Mouse (Mus musculus) olfactory bulb, adult 2 months (tissue): Measurements from ENCODE around the gene Glrp1.

Experiments used
- CTCF ChIP-seq: fragments of 200-500 bp; IDR thresholded peaks from 2 replicates; pipeline ENCODE4 v1.5.1; 2012; ENCODE audit warnings: low read depth, mild to moderate bottlenecking, low read length, moderate library complexity; ENCODE audit not compliant: insufficient read depth
- POLR2A ChIP-seq: fragments of 200-500 bp; IDR thresholded peaks from 2 replicates; pipeline ENCODE4 v1.6.1; 2012; ENCODE audit warnings: mild to moderate bottlenecking, low read depth, low read length, moderate library complexity; ENCODE audit not compliant: insufficient read depth

DNA sequence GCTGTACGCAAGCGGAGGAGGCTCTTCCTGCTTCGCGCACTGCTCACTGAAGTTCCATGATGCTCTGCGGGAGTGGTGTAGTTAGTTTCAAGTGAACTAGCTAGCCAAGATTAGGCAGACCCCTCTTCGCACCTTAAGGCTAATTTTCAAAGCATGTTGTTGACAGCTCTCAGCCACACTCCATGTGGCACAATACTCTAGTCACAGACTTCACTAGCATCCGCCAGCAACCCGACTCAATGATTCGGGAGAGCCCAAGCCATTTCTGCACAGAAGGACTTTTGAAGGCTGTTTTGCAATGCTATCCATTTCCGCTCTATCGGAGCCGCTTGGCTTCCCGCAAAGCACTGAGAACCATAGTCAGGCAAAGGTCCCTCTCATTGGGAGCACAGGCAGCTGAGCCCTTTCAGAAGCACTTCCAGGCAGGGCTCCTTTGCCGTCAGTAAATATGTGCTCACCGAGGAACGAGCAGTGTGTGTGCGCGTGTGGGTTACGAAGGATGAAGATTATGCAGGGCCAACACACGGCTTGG, 33.2 kb downstream of the Glrp1 start:
- TF ChIP-seq CTCF (no peak), POLR2A (no peak)
